Mouse (Mus musculus) heart, embryonic 12.5 days (tissue): ENCODE measurements around the gene Wfdc3. TPM values are rescaled to one million over a fixed set of nuclear protein-coding genes. Genes with fewer than 3 reads are reported as not detected.
"Not testable (repeated sequence)": the region's sequence is repeated elsewhere in the genome, so short reads cannot be mapped to it uniquely, and the experiment has no call there.

Experiments
- ATAC-seq: fragments of 200-750 bp; cut with Nextera tagmentation; 2 replicates; pipeline ENCODE4 v1.8.0; 2017; ENCODE audit warnings: moderate TSS enrichment, moderate library complexity; ENCODE audit not compliant: insufficient number of reproducible peaks, low FRiP score
- H3K27ac ChIP-seq: fragments of 300-500 bp; sonication (generic); 2 replicates; pipeline ENCODE4 v1.5.1; 2016; ENCODE audit warnings: mild to moderate bottlenecking, moderate library complexity; ENCODE audit not compliant: poor library complexity, severe bottlenecking
- H3K27me3 ChIP-seq: fragments of 300-500 bp; sonication (generic); replicated peaks from 2 replicates; pipeline ENCODE4 v1.6.1; 2016; ENCODE audit warnings: mild to moderate bottlenecking, moderate library complexity
- H3K36me3 ChIP-seq: fragments of 300-500 bp; sonication (generic); 2 replicates; pipeline ENCODE4 v1.6.1; 2016; ENCODE audit warnings: mild to moderate bottlenecking, moderate library complexity
- H3K4me1 ChIP-seq: fragments of 300-500 bp; sonication (generic); replicated peaks from 2 replicates; pipeline ENCODE4 v1.6.1; 2016; ENCODE audit warnings: mild to moderate bottlenecking
- H3K4me2 ChIP-seq: fragments of 300-500 bp; sonication (generic); 2 replicates; pipeline ENCODE4 v1.6.1; 2016; ENCODE audit warnings: mild to moderate bottlenecking, moderate library complexity
- H3K4me3 ChIP-seq: fragments of 300-500 bp; sonication (generic); 2 replicates; pipeline ENCODE4 v1.5.1; 2016; ENCODE audit warnings: mild to moderate bottlenecking
- H3K9ac ChIP-seq: fragments of 300-500 bp; sonication (generic); 2 replicates; pipeline ENCODE4 v1.6.1; 2016; ENCODE audit warnings: mild to moderate bottlenecking, moderate library complexity
- H3K9me3 ChIP-seq: fragments of 300-500 bp; sonication (generic); replicated peaks from 2 replicates; pipeline ENCODE4 v1.6.1; 2016; ENCODE audit warnings: mild to moderate bottlenecking, moderate library complexity
- WGBS: fragments of 180-500 bp; shearing (Covaris S2); methylation state at CpG from one replicate; pipeline ENCODE4 v1.1.7; 2016; 5-methylcytosine and 5-hydroxymethylcytosine counted together
- polyA plus RNA-seq: library from polyadenylated mRNA; unstranded; fragments of >200 nt; fragmentation: Nextera tagmentation; extraction: Ambion mirVana; gene quantifications from 2 replicates; pipeline ENCODE4 v1.2.1, GENCODE M21; 2016

Wfdc3 gene
- polyA plus RNA-seq, 1 experiment from 2014 or later: 0.32 TPM

DNA sequence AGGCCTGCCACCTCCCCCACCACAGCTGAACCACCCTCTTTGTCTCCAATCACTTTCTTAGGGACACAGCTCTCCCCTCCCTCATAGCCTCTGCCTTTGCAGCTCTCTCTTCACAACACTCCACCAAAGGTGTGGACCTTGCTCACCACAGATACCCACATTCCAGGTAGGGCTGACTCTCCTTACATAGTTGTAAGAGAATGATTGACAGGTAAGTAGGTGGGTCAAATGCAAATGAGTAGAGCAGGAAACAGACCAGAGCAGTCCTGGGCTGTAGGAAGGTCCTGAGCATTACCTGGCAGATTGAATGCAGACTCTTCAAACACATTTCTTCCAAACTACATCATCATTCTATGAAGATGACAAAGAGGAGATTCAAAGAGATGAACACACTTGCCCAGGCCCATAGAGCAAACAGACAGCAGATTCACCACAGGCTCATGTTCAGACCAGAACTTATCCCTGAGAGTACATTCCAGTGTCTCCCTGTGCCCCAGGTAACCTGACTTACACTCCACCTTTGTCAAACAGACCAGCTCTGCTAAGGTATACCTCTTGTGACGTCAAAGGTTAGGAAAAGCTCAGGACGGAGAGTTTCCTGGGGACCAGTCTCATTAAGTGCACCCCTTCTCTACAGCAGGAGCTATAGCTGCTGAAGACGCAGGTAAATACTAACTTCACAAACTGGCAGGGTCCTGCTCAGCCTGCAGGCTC, 8.2 kb downstream of the Wfdc3 start:
- Histone ChIP-seq H3K4me1 (no peaks in the 10 kb centered on the region), H3K9me3 (no peaks in the 10 kb centered on the region), H3K27me3 (0 out of 2 replicates have a peak, but pooled peaks cover 3% of the 10 kb centered on the region), H3K36me3 (no peaks in the 10 kb centered on the region), H3K4me2 (no peak overlapping the region), H3K9ac (no peak overlapping the region), H3K27ac (no peak overlapping the region), H3K4me3 (no peak overlapping the region)
- WGBS: 63% methylated on average over 3 of the region's 3 CpGs
- ATAC-seq: no peak

- no peak overlapping the region for H3K4me2 ChIP-seq
- 0 out of 2 replicates have a peak, but pooled peaks cover 3% of the 10 kb centered on the region for H3K27me3 ChIP-seq
- no peak overlapping the region for H3K4me3 ChIP-seq
- no peak for ATAC-seq
- H3K27ac ChIP-seq: no peak overlapping the region
- WGBS: 78% methylated on average over 5 of the region's 5 CpGs
- no peaks in the 10 kb centered on the region for H3K36me3 ChIP-seq
- no peaks in the 10 kb centered on the region for H3K9me3 ChIP-seq
- no peak overlapping the region for H3K9ac ChIP-seq
- no peaks in the 10 kb centered on the region for H3K4me1 ChIP-seq
Observed at GRCm38 (mm10) chr2:164735446-164735845, 10.3 kb downstream of the Wfdc3 start.

DNA sequence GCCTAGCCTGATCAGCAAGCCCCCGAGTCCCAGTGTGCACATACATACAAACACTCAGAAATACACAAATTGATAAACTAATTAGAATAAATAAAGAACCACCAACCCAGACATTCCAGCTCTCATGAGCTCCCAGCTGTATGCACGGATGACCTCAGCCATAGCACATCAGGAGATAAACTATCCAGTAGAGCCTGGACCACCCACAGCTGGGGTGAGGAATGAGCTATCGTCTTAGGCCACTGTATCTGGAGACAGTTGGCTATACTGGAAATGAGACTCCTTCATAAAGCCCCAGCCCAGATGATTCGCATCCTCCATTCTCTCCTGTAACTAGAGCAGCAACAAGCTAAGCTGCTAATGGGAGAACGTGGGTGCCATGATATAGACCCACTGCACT, 10.9 kb downstream of the Wfdc3 start:
- no peak for ATAC-seq
- no peak overlapping the region for H3K9ac ChIP-seq
- WGBS: 59% methylated on average over 5 of the region's 5 CpGs

DNA sequence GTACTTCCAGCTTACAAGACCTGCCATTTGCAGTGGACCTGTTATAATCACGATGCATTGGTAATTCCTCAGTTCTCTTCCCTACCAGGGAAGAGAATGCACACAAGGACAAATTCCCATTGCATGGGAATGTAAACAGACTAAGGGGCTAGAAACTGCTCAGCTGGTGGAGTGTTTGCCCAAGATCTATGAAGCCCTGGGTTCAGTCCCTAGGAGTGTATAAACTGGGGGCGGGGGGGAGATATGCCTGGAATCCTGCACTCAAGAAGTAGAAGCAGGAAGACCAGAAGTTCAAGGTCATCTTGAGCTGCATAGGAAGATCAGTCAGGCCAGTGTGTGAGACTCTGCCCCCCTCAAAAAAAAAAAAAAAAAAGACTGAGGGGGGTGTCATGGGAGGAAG, 12.5 kb downstream of the Wfdc3 start:
- H3K4me1 ChIP-seq: no peaks in the 10 kb centered on the region
- WGBS: 77% methylated on average over 2 of the region's 2 CpGs

More for the DNA sequence above, 10.9 kb downstream of the Wfdc3 start:
- Histone ChIP-seq H3K4me3 (no peak overlapping the region), H3K4me2 (no peak overlapping the region), H3K27me3 (0 out of 2 replicates have a peak, but pooled peaks cover 3% of the 10 kb centered on the region), H3K27ac (no peak overlapping the region), H3K4me1 (no peaks in the 10 kb centered on the region), H3K9me3 (no peaks in the 10 kb centered on the region), H3K36me3 (no peaks in the 10 kb centered on the region)

DNA sequence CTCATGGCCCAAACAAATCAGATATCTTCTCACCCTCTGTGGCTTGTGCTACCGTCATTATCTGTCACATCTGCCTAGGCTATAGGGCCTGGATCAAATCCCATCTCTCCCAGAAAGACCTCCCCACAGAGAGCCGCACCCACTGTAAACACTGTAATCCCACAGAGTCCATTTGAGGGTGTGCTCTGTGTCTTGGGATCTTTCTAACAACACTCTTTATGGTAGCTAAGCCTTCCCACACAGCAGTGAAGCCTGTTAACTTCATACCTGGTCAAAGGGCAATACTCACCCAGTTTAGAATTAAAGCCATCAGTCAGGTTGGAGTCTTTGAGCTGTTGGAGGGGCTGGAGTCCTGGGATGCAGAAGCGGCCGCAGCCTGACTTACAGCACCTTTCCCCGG, 14.0 kb downstream of the Wfdc3 start:
- Histone ChIP-seq H3K27me3 (peaks cover 3% of the 10 kb centered on the region; the same call in 1 of the 2 replicates), H3K27ac (no peak overlapping the region), H3K4me3 (no peak overlapping the region), H3K4me1 (no peaks in the 10 kb centered on the region), H3K4me2 (no peak overlapping the region), H3K9ac (no peak overlapping the region), H3K36me3 (no peaks in the 10 kb centered on the region), H3K9me3 (no peaks in the 10 kb centered on the region)
- 66% methylated on average over 5 of the region's 5 CpGs for WGBS
- ATAC-seq: no peak

More for the DNA sequence above, 12.5 kb downstream of the Wfdc3 start:
- H3K9ac ChIP-seq: no peak overlapping the region
- no peak overlapping the region for H3K4me2 ChIP-seq
- H3K36me3 ChIP-seq: no peaks in the 10 kb centered on the region
- no peaks in the 10 kb centered on the region for H3K9me3 ChIP-seq
- no peak overlapping the region for H3K27ac ChIP-seq
- no peak for ATAC-seq
- H3K4me3 ChIP-seq: no peak overlapping the region
- H3K27me3 ChIP-seq: 0 out of 2 replicates have a peak, but pooled peaks cover 1% of the 10 kb centered on the region

GRCm38 (mm10) chr2:164725895-164726619, 19.7 kb downstream of the Wfdc3 start:
- 25% methylated on average over 6 of the region's 6 CpGs for WGBS
- H3K4me3 ChIP-seq: no peak overlapping the region
- H3K27ac ChIP-seq: no peak overlapping the region
- H3K27me3 ChIP-seq: peaks cover 7% of the 10 kb centered on the region; the same call in 1 of the 2 replicates
- peak; percentile 48; the same call in 1 of the 2 replicates for ATAC-seq
- no peaks in the 10 kb centered on the region for H3K9me3 ChIP-seq
- no peak overlapping the region for H3K9ac ChIP-seq
- no peak overlapping the region for H3K4me2 ChIP-seq
- H3K36me3 ChIP-seq: no peaks in the 10 kb centered on the region
- no peaks in the 10 kb centered on the region for H3K4me1 ChIP-seq

GRCm38 (mm10) chr2:164723276-164723675, 22.5 kb downstream of the Wfdc3 start:
- no peak for ATAC-seq
- peaks cover 7% of the 10 kb centered on the region; the same call in 1 of the 2 replicates for H3K27me3 ChIP-seq
- no peak overlapping the region for H3K27ac ChIP-seq
- H3K4me2 ChIP-seq: no peak overlapping the region
- H3K9ac ChIP-seq: no peak overlapping the region
- WGBS: 53% methylated on average over 4 of the region's 4 CpGs
- H3K36me3 ChIP-seq: no peaks in the 10 kb centered on the region
- no peaks in the 10 kb centered on the region for H3K4me1 ChIP-seq
- H3K9me3 ChIP-seq: no peaks in the 10 kb centered on the region
- H3K4me3 ChIP-seq: no peak overlapping the region

- H3K27me3 ChIP-seq, H3K9me3 ChIP-seq, H3K9ac ChIP-seq, H3K4me2 ChIP-seq, H3K4me1 ChIP-seq, H3K4me3 ChIP-seq, H3K36me3 ChIP-seq, ATAC-seq, H3K27ac ChIP-seq: not testable (repeated sequence)
- 83% methylated on average over 23 of the region's 23 CpGs for WGBS
Observed at GRCm38 (mm10) chr2:164716194-164716786, 29.4 kb downstream of the Wfdc3 start.

DNA sequence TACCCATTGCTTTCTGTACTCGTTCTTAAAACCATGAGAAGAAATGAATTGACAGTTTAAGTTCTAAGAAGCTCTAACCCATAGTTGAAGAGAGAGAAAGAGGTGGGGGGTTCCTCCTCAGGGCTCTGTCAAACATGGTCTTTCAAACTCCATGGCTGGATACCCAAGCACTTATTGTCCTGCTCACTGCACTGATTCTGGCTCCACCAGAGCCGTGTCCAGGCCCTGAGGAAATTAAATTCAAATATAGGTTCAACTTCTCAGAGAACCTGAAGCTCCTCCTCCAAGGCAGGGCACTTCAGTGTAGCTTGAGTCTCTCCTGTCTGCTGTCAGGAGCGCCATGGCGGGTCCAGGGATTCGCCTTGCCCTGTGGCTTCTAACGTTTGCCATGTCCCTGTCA, 30.7 kb downstream of the Wfdc3 start, which contains the start of gene Spint5:
Gene Spint5 (plus strand): TSS at position 301 of the 400 bp plus-strand sequence.
- WGBS: 62% methylated on average over 6 of the region's 6 CpGs

DNA sequence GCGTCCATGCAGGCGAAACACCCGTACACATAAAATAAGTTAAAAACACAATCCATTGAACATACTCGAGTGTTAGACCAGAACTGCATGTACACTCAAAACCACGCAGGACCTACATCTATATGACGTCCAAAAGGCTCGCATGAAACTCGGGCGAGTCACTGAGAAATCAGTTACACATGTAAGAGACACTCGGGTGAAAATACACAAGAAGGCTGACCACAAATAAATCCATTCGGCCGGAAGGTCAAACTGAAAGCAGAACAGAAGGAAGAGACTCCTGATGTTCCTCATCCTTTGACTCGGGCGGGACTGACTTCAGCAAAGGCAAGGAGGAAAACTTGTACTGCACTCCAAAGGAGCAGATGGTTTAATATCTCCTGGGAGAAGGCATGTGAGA, 39.7 kb downstream of the Wfdc3 start:
- no peaks in the 10 kb centered on the region for H3K36me3 ChIP-seq
- no peak for ATAC-seq
- H3K9ac ChIP-seq: no peak overlapping the region
- no peak overlapping the region for H3K4me2 ChIP-seq
- no peak overlapping the region for H3K27ac ChIP-seq
- H3K4me1 ChIP-seq: no peaks in the 10 kb centered on the region
- H3K4me3 ChIP-seq: no peak overlapping the region
- no peaks in the 10 kb centered on the region for H3K27me3 ChIP-seq
- no peaks in the 10 kb centered on the region for H3K9me3 ChIP-seq
- WGBS: 85% methylated on average over 14 of the region's 14 CpGs

More for the DNA sequence above, 30.7 kb downstream of the Wfdc3 start, which contains the start of gene Spint5:
- no peak within 1 kb of the TSS for H3K9ac ChIP-seq
- no peak within 1 kb of the TSS for H3K27ac ChIP-seq
- no peaks in the 10 kb centered on the region for H3K36me3 ChIP-seq
- no peaks in the 10 kb centered on the region for H3K4me1 ChIP-seq
- H3K27me3 ChIP-seq: no peaks in the 10 kb centered on the region
- H3K4me3 ChIP-seq: no peak within 1 kb of the TSS
- ATAC-seq: no peak
- H3K4me2 ChIP-seq: no peak within 1 kb of the TSS
- peaks cover 4% of the 10 kb centered on the region for H3K9me3 ChIP-seq

DNA sequence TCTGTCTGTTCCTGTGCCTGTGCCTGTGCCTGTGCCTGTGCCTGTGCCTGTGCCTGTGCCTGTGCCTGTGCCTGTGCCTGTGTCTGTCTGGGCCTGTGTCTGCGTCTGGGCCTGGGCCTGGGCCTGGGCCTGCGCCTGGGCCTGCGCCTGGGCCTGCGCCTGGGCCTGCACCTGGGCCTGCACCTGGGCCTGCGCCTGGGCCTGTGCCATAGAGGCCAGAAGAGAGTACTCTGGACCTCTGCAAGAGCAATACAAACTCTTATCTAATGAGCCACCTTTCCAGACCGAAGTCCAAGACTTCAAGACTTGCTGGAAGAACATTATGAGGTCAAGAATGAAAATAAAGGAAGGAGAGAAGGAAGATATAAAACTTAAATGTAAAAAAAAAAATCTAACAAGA, 40.4 kb downstream of the Wfdc3 start:
- Histone ChIP-seq H3K36me3 (no peaks in the 10 kb centered on the region), H3K4me2 (no peak overlapping the region), H3K27ac (no peak overlapping the region), H3K9me3 (no peaks in the 10 kb centered on the region), H3K27me3 (no peaks in the 10 kb centered on the region), H3K4me3 (no peak overlapping the region), H3K9ac (no peak overlapping the region), H3K4me1 (no peaks in the 10 kb centered on the region)
- 88% methylated on average over 6 of the region's 6 CpGs for WGBS
- no peak for ATAC-seq
